Mouse (Mus musculus) left cerebral cortex, adult 2 months (tissue): ENCODE data around the gene Ddn. TPM values are rescaled to one million over a fixed set of nuclear protein-coding genes. Genes with fewer than 3 reads are reported as not detected.

Experiments used
- DNase-seq, 2 experiments: peaks; one replicate each; pipeline ENCODE4 v3.0.0; 2021 to 2022; ENCODE audit warnings: low spot score in 2 of 2, mixed read lengths in 1 of 2; ENCODE audit errors: extremely low spot score in 1 of 2
- H3K27ac ChIP-seq: fragments of 200-600 bp; 2 replicates; pipeline ENCODE4 v1.8.1; 2022
- H3K4me3 ChIP-seq: fragments of 200-600 bp; 2 replicates; pipeline ENCODE4 v1.8.1; 2022
- CTCF ChIP-seq: fragments of 200-600 bp; IDR thresholded peaks from 2 replicates; pipeline ENCODE4 v1.8.1; 2022; ENCODE audit warnings: antibody characterized with exemption, mild to moderate bottlenecking, moderate library complexity
- intact Hi-C: fragments of 180-260 bp; cut with DNase I; formaldehyde crosslinking; loops from one replicate; pipeline ENCODE4 v1.15.1; 2025
- total RNA-seq, 2 experiments: library from RNA; stranded (reverse); gene quantifications; 2 replicates each; pipeline ENCODE4 v1.2.3; 2021

Gene Ddn
- total RNA-seq, 2 experiments from 2014 or later = 739 to 834 TPM

- H3K27ac ChIP-seq = no peak overlapping the region
- no peak overlapping the region for H3K4me3 ChIP-seq
- no peak for TF ChIP-seq CTCF
- intact Hi-C loops = no loop called here
- no peak for DNase-seq
Measured at GRCm38 (mm10) chr15:98778191-98778770, 31.0 kb downstream of the Ddn start.

GRCm38 (mm10) chr15:98777762-98778161, 31.5 kb downstream of the Ddn start, which contains the start of gene Wnt10b:
Wnt10b (minus strand) TSS chr15:98778150.
- Histone ChIP-seq H3K27ac (no peak within 1 kb of the TSS), H3K4me3 (0 out of 2 replicates have a peak within 1 kb of the TSS, but pooled peaks have one; percentile 4)
- no peak for DNase-seq
- intact Hi-C loops = no loop called here
- TF ChIP-seq CTCF = no peak

GRCm38 (mm10) chr15:98777005-98777616, 32.2 kb downstream of the Ddn start:
- no peak overlapping the region for H3K4me3 ChIP-seq
- no peak overlapping the region for H3K27ac ChIP-seq
- no peak for TF ChIP-seq CTCF
- DNase-seq = no peak
- intact Hi-C loops = no loop called here

- no peak overlapping the region; the same call in 1 of the 2 replicates for H3K4me3 ChIP-seq
- H3K27ac ChIP-seq = no peak overlapping the region
- intact Hi-C loops = no loop called here
- TF ChIP-seq CTCF = no peak; the same call in 1 of the 2 replicates
- no peak for DNase-seq
Measured at GRCm38 (mm10) chr15:98776280-98777004, 32.8 kb downstream of the Ddn start.

GRCm38 (mm10) chr15:98775533-98775932, 33.8 kb downstream of the Ddn start:
- Histone ChIP-seq H3K27ac (no peak overlapping the region), H3K4me3 (no peak overlapping the region)
- no peak for TF ChIP-seq CTCF
- intact Hi-C loops = no loop called here
- DNase-seq = no peak

GRCm38 (mm10) chr15:98774096-98774495, 35.2 kb downstream of the Ddn start:
- TF ChIP-seq CTCF = no peak

GRCm38 (mm10) chr15:98772511-98773211, 36.6 kb downstream of the Ddn start:
- TF ChIP-seq CTCF = no peak
- Histone ChIP-seq H3K27ac (no peak overlapping the region), H3K4me3 (peak overlapping the region; percentile 42)
- intact Hi-C loops = no loop called here
- no peak for DNase-seq

More at GRCm38 (mm10) chr15:98774096-98774495, 35.2 kb downstream of the Ddn start:
- Histone ChIP-seq H3K27ac (no peak overlapping the region), H3K4me3 (no peak overlapping the region)
- intact Hi-C loops = no loop called here
- DNase-seq = no peak

- no peak for TF ChIP-seq CTCF
- intact Hi-C loops = no loop called here
- no peak for DNase-seq
- Histone ChIP-seq H3K4me3 (peak overlapping the region; percentile 42), H3K27ac (no peak overlapping the region)
Measured at GRCm38 (mm10) chr15:98771813-98772425, 37.4 kb downstream of the Ddn start.

GRCm38 (mm10) chr15:98768259-98768658, 41.0 kb downstream of the Ddn start:
- no peak for DNase-seq
- H3K4me3 ChIP-seq = no peak overlapping the region
- no peak for TF ChIP-seq CTCF
- H3K27ac ChIP-seq = no peak overlapping the region
- intact Hi-C loops = no loop called here

GRCm38 (mm10) chr15:98765929-98766328, 43.4 kb downstream of the Ddn start:
- intact Hi-C loops = no loop called here
- H3K27ac ChIP-seq = no peak overlapping the region
- no peak for TF ChIP-seq CTCF
- H3K4me3 ChIP-seq = no peak overlapping the region
- DNase-seq = no peak
